Mouse (Mus musculus): ENCODE data around the gene Gm10837.

DNA sequence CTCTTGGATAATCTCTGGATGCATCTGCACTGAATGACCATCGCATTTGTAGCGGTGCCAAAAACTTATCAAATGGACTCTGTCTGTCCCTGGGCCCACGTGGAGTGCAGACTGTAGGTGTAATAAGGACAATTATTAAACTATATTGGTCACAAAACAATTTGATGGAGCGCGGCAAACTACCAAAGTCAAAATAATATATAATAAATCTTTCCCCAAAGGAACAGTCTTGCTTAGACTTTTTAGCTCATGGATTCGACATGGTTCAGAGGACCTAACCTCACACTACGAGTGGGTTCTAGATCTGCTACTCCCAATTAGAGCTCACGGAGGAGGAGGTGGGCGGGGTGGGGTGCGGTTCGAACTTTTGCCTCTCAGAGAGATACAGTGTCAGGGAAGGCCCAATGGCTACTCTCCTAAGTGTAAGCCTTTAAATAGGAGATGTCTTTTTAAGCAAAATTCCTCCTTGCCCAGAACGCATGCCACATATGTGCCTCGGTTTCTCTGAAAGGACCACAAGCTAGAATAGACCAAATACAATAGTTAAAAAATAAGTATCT is 24.4 kb upstream of the Gm10837 start:
- TF ChIP-seq CTCF (IDR thresholded peaks at IDR 0.05; ENCODE audit: low read depth) (no peak), EP300 (IDR thresholded peaks at IDR 0.05; ENCODE audit: low read depth) (no peak)

Data from liver, postnatal 0 days (tissue).